Mouse (Mus musculus) heart, adult 8-10 months (tissue): ENCODE results near the gene Arhgap15. TPM values are rescaled to one million over a fixed set of nuclear protein-coding genes. Genes with fewer than 3 reads are reported as not detected.

ENCODE experiments used
- DNase-seq: peaks from one replicate; pipeline ENCODE4 v3.0.0; 2022; ENCODE audit warnings: low spot score
- total RNA-seq, 4 experiments: library from RNA; stranded (reverse); gene quantifications; 2 replicates each; pipeline ENCODE4 v1.2.4; 2022

Arhgap15 gene
- total RNA-seq, 4 experiments from 2014 or later, result 0.41 to 1.1 (median 0.89) TPM

DNA sequence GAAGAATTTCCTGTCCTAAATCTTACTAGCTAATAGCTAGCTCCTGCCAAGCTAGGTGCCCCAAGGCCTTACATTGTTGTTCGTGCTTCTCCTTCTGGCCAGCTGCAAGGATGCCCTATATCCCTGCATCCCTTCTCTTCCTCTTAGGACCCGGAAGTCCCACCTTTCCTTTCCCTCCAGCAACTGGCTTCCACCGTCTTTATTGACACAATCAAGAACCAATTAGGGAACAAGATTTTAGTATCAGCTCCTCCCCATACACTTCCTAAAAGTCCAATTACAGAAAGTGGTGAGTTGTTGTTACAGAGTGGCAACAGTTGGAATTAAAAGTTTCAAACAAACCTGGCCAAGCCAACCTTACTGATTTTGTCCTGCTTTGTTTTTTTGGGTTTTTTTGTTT lies 183.1 kb downstream of the Arhgap15 start:
- DNase-seq, result no peak

DNA sequence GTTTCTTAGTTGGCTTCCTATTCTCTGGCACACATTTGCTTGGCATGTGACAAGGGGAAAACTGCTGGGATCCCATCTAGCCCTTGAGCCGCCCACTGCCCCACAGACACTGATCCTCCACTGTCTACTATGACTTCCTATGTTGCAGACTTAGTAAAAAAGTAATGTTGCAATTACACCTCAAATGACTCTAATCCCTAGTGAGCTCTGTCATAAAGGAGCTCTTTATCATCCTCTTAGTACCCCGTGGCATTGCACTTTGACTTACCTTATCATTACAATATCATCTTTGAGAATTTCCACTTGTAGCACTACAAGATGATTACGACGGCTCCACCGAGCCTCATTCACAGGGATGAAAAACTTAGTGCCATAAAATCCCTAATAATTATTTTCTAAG lies 190.6 kb downstream of the Arhgap15 start:
- no peak for DNase-seq

DNA sequence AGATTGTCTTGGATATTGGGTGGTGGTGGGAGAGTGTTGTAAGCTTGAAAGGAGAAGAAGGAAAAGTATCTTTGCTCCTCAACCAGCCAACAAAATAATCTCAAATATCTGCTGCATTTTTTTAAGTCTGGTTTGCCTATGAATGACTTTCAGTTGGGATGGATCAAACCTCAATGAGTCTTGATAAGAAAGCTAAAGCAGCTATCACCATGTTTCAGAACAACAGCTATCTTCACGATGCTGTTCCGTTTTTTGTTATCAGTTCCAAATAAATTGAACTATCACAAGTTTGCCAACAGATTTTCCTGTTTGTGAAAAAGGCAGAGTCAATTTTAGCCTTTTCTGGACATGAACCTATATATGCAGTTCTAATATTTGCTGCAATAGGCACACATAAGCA lies 197.1 kb downstream of the Arhgap15 start:
- DNase-seq, result no peak

DNA sequence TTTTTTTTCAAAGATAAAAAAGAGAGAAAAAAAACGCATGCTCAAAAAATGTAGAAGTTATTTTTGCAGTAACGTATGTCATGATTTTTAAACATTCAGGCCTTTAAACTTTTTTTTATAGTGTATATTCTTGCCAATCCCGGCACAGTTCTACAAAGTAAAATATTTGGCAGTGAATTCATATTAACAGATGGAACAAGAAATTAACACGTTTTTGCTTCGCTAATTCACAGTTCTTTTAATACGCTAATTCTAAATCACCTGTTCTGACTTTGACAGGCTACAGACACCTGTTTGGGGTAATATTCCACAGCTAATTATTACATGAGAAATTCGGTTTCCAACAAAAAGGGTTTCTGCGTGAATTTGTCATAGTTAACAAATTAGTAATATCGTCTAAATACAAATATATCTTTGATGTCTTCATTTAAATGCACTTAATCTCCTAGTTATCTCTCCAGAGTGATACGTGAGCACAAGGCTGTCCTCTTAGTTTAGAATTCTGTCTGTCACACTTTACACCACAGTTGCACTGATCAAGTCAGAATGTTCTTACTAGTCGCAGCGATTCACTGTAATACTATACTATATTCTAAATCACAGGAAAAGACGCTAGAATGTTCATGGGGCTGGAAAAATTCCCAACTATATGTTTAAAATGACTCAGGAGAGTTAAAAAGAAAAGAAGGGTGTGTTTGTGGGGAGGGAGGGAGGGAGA lies 201.3 kb downstream of the Arhgap15 start:
- DNase-seq, result no peak

DNA sequence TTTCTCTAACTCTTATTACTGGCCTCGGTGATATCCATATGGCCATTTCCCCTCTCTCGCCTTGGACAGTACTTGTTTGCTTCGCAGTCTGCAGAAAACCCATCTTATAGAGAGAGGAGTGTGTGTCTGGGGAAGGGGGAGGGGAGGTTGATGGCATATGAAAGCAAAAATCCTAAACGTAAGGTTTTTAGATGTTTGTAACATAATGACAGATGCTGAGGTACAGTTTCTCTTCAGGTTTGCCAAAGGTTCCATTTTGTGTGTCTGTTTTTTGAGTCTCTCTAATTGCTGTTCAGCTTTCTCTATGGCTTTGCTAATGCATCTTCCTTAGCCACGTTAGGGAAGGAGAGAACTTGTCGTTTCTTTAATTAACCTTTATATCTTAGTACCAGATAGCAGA lies 202.1 kb downstream of the Arhgap15 start:
- DNase-seq, result no peak

DNA sequence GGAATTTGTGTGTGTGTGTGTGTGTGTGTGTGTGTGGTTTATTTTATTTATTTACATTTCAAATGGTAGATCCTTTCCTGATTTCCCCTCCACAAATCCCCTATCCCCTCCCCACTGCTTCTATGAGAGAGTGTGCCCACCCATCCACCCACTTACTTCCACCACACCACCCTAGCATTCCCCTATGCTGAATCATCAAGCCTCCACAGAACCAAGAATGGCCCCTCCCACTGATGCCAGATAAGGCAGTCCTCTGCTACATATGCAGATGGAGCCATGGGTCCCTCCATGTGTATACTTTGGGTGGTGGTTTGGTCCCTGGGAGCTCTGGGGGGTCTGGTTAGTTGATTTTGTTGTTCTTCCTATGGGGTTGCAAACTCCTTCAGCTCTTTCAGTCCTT lies 210.6 kb downstream of the Arhgap15 start:
- DNase-seq, result no peak

DNA sequence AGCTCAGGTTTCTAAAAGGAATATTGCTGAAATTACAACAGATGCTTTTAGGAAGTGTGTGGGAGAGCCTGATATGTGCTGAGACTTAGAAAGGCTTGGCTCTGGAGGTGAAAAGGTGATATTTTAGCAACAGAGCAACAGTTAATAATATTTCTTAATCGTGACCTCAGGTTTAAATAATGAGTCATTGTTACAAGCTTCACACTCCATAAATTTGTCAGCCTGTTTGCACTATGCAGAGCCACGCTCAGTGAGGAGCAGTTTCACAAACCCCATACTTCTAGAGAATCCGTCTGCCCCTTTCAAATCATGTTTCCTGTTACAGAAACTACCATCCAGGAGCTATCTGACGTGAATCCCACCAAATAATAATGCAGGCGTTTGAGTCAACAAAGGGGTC lies 213.8 kb downstream of the Arhgap15 start:
- DNase-seq, result no peak

DNA sequence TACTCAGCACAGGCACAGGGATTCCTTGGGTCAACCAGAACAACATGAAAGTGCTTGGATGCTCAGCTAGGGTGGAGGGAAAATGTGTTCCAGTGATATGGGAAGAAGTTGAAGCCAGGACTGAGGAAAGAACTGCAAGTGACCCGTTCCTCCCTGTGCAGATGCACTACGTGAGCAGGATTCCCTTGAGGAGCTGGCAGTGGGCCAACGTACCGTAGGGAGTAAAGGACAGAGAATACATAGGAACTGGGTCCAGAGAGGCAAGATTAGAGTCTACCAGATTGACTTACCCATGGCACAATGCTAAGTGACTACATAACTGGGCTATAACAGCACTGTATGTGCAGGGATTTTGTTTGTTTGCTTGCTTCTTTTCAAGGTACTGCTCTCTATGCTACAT lies 220.0 kb downstream of the Arhgap15 start:
- DNase-seq, result no peak

DNA sequence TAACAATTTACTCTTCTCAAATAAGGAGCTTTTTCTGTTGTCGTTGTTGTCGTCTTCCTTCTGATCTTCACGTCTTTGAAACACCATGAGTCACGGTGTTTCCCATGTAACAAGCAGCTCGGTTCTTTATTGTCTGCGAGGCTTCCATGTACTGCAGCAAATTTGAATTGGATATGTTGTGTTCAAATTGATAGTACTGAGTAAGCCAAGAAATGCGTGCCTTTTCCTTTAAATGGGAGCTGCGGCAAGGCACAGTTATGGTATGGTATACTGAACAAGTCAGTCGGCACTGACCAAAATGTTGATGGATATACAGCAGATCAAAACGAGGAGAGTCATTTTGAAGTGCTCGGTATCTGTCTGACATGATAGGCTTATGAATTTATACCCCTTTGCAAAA lies 229.1 kb downstream of the Arhgap15 start:
- DNase-seq, result no peak

DNA sequence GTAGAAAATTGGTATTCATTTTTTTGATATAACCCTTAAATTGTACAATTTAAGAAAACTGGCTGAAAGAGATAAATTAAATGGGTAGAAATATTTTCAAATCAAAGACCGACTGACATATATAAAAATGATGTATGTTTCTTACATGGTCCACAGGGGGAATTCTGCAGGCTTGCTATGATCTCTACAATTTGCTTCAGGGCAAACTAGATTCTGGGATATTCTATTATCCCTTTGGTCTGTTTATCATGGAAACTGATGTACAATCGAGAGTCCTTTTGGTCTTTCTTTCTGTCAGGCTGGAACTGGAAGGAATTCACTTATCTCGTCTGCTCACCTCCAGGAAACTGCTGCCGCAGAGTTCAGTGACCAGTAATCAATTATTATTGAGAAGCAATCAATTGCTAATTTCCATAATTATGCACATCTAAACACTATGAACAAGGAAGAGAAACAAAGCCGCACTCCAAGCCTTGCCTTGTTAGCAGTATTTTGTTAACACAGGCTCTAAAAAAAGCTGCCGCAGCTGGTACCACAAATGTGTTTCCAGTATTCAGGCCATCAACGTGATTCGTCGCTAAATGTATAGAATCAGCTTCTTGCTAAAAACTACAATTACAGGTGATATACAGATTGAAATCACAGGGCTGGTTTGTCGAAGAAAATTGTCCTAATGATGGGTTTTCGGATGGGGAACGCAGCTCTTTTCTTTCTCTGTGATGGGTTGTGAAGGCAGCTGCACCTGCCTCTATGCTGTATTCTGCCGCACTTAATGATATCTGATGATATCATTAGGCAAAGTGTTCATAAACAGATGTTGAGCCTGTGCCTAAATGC lies 229.8 kb downstream of the Arhgap15 start:
- no peak for DNase-seq

DNA sequence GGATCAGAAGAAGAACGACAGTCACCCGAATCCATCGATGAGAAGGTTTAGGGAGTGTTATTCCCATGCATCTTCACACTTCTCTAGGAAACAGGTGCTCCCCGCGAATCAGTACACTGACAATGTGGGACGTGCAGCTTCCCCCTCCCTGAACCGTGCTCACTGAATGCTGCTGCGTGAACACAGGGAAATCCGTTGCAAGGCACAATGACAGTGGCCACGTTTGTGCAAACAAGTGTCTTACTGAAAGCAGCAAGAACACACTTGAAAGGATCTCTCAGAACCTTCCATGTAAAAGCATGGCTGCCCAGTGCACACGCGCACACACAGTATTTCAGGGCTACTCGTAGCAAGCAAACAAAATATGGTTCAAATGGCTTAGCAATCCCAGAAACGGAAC lies 237.4 kb downstream of the Arhgap15 start:
- no peak for DNase-seq

DNA sequence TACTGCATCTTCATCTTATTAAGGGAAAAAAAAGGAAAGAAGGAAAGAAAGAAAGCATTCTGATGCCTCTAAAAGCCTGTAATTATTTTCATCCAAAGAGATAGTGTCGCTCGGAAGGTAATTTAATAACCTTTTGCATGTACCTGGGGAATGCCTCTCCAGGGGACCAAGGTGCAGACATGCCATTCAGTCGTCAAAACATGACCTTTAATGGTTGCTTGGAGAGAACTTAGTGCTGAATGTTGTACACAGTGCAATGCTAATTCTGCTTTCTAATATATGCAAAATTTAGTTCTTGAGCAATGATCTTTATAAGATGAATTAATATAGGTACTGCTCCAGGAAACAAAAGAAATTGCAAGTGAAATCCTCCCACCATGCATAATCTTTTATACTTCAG lies 239.3 kb downstream of the Arhgap15 start:
- DNase-seq, result no peak

DNA sequence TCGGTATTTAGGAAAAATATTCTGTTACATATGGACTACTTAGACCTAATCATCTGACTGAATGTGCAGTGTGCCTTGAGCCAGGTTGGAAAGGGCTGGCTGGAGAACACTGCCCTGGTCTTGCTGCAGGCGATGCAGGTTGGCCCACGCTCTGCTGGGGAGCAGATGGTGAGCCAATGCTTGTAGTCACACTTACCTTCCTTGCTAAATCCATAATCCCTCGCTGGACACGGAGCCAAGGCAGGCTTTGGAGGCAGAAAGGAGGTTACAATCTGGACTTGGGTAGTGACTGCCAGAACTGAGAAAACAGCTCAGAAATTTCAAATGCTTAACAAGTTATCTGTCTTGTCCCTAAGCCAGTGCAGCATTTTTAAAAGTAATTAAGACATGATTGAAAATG lies 241.2 kb downstream of the Arhgap15 start:
- DNase-seq, result no peak

DNA sequence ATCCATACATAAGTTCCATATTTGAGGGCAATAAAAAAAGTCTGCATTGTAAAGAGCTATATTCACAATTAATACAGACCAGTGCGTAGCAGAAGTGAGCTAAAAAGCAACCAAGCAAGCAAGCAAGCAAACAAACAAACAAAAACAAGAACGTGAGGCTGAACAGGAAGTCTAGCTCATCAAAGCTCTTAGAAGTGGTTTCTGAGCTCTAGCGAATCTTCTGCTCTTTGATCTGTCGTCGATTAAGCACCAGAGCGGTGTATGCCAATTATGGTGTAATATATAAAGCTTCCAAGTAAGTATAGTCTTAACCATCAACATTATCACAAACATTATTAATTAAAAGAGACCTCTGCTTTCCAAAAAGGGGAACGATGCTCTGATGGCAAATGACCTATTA lies 243.9 kb downstream of the Arhgap15 start:
- DNase-seq, result no peak

DNA sequence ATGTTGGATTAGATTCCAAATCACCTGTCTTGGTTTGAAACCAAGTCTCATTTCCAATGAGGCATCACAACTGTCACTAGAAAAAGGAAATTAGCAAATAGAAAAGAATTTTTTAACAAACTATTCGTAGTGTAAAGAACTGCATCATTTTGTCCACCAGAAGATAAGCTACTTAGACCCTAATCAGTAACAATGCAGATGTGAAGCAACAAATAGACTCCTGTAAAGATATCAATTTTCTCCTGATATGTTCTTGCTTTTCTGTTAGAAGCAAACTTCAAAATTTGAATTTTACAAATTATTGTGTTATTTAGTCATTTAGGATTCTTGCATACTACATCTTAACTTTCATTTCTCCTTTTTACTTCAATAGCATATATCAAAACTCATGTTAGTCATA lies 253.8 kb downstream of the Arhgap15 start:
- DNase-seq, result no peak

DNA sequence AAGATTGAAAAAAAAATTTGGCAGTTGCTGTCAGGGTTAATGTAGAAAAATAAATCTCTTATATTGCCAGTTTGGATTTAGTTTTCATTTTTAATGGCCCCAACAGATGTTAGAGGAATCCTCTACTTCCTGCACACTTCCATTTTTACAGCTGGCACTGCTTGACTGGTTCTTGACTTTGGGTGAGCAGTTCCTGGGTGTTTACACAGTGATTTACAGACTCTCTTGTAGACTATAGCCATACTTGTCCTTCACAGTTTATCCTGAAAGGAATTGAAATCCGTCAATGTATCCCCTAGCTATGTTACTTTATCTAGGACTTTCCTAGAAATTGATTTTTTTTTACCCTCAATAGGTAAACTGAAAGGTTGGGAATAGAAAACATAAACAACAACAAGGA lies 261.6 kb downstream of the Arhgap15 start:
- DNase-seq, result no peak

DNA sequence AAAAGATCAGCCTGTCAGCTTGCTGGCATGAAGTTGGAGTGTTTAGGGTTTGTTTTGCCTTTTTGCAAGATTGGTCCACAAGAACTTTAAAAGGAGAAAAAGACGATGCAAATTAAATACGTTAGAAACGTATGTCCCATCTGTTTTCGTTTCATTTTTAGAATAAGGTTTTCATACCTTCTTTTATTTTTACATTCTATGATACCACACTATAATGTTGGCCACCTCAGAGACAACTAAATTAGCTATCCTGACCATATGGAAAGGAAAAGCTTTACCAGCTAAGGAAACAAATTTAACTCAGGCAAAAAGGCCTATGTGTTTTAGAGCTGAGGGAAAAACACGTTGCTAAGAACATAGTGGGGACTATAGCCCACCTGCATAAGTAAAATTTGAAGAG lies 264.8 kb downstream of the Arhgap15 start:
- DNase-seq, result no peak

DNA sequence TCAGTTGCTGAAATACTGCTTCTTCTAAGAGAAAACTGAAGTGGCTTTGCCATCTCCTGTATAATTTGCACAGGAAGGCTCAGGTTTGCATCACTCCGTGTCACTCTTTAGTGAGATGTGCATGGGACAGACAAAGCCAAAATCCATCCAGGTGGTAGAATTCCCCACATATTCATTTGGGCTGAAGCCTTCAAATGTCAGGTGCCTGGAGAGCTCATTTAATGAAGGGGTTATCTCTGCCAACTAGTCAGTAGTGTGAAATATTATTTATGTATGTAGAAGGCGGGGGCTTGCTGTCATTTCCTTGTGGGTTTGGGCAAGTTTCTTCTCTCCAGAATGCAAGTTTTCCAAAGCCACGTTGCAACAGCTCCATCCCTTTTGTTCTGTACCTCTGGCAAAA lies 268.1 kb downstream of the Arhgap15 start:
- DNase-seq, result no peak

DNA sequence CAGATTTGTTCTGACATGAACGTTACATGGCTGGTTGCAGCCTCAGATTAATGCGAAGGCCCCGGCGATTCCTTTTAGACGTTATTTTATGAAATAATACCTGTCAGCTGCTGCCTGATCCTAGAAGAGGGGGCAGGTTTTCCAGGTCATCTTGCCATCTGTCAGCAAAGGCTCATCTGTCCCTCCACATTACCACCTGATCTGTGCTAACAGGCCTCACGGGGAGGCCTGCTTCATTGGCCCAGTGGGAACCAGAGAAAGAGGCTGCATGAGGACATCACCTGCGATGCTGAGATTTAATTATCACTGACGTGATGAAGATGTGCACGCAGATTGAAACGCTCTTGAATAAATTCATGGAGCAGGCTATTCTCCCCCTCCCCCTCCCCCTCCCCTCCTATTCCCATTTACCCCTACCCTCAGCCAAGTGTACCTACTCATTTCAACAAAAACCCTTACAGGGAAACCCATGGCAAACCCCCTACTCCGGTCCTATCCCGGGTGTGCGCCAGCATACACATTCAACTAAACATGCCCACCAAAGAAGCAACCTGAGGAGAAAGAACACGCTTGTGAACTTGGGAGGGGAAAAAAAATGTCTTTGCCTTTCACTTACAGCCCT lies 268.9 kb downstream of the Arhgap15 start:
- DNase-seq, result no peak

DNA sequence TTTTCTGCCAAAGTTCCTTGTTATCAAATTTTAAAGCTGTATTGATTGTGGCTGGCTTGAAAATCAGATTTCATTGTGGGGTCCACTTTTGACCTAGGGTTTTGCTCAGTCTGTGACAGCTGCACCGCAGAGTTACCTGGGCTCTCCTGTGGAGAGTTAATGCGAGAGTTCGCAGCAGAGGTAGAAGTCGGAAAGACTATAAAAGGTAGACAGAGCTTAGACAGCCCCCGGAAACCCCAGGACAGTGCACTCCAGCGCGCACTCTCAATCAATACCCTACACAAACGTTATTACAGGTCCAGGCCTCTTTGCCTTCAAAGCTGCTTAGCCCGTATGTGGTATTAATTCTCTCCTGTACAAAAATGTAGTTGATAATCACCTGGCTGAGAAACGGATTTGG lies 269.4 kb downstream of the Arhgap15 start:
- DNase-seq, result no peak

DNA sequence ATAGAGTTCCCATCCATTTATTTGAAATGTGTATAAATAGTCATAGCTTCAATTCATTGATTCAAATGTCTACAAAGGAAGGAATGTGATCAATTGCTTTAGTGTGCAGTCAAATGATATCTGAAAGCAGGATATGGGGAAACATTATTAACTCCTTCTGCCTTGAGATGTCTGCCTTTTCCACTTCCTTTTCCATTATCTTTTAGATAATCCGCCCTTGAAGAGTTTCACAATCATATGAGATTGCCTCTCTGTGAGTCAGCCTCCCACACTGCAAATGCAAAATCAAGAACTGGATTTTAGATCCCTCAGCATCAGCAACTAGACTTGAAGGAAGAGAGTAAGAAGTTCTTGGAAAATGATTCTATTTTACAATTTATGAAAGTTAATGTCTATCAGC lies 276.1 kb downstream of the Arhgap15 start:
- no peak for DNase-seq

DNA sequence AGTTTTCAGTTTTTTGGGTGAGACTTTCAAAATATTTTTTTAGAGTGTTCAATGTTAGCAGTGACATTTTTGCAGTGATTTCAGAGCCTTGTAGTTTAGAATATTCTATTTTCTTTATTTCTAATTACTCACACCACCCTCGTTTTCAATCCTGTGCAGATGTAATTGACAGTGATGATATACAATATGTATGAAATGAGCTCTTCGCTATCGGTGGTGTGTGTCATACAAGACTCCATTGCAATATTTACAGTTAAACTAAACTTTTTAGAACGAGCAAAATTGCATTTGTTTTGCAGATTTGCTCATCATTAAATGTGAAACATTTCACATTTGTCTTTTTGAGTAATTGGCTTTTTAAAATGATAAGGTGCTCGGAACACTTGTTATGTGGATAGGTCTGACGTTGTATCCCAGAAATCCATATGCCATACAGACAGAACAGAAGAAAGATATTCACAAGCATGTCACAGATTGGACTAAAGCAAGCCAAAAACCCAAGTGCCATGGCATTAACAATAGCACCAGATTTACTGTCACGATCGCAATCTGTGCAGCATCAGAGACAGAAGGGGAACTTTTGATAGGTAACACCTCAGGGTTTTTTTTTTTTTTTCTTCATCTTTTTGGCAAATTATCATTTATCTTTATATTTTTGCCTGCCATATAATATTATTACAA lies 280.6 kb downstream of the Arhgap15 start:
- DNase-seq, result no peak
